Mouse (Mus musculus): Measurements from ENCODE around the gene Rsph10b. TPM values are rescaled to one million over a fixed set of nuclear protein-coding genes. Genes with fewer than 3 reads are reported as not detected.

The Rsph10b gene
- polyA plus RNA-seq, 1 experiment: 0.31 TPM

- no peaks in the 10 kb centered on the region for H3K4me1 ChIP-seq (ENCODE audit: control insufficient read depth, insufficient read depth, low read length)
- no peak overlapping the region for H3K27ac ChIP-seq (ENCODE audit: insufficient read depth, low read depth, low read length)
- H3K4me3 ChIP-seq (ENCODE audit: insufficient read depth, low read depth, low read length): no peak overlapping the region
- H3K27me3 ChIP-seq (replicated peaks; ENCODE audit: control insufficient read depth, insufficient read depth, low read length): no peaks in the 10 kb centered on the region
- TF ChIP-seq POLR2A (IDR thresholded peaks at IDR 0.05; ENCODE audit: low read depth, low read length) (no peak), CTCF (conservative IDR thresholded peaks at IDR 0.05; ENCODE audit: insufficient read depth, insufficient read length, low read depth, low read length) (no peak)
- peaks cover 2% of the 10 kb centered on the region for H3K36me3 ChIP-seq (ENCODE audit: control insufficient read depth, insufficient read depth, low read length)
- WGBS: 89% methylated on average over 6 of the region's 6 CpGs
- DNase-seq: no peak
These were observed 7.9 kb upstream of the Rsph10b start for GRCm38 (mm10) chr5:143924781-143925452.

- WGBS: 93% methylated on average over 8 of the region's 8 CpGs
- no peak for DNase-seq
- H3K36me3 ChIP-seq (ENCODE audit: control insufficient read depth, insufficient read depth, low read length): no peaks in the 10 kb centered on the region; the same call in 1 of the 2 replicates
These were observed 5.0 kb upstream of the Rsph10b start, which contains the start of gene Gm42421 for GRCm38 (mm10) chr5:143927875-143928274. Gene Gm42421, plus strand, starts transcription at chr5:143928175.

GRCm38 (mm10) chr5:143929291-143929690 lies 3.5 kb upstream of the Rsph10b start:
- Histone ChIP-seq H3K4me1 (ENCODE audit: control insufficient read depth, insufficient read depth, low read length) (no peaks in the 10 kb centered on the region), H3K36me3 (ENCODE audit: control insufficient read depth, insufficient read depth, low read length) (no peaks in the 10 kb centered on the region; the same call in 1 of the 2 replicates), H3K27me3 (replicated peaks; ENCODE audit: control insufficient read depth, insufficient read depth, low read length) (no peaks in the 10 kb centered on the region), H3K4me3 (ENCODE audit: insufficient read depth, low read depth, low read length) (no peak overlapping the region), H3K27ac (ENCODE audit: insufficient read depth, low read depth, low read length) (no peak overlapping the region)
- 93% methylated on average over 4 of the region's 4 CpGs for WGBS
- TF ChIP-seq POLR2A (IDR thresholded peaks at IDR 0.05; ENCODE audit: low read depth, low read length) (no peak), CTCF (conservative IDR thresholded peaks at IDR 0.05; ENCODE audit: insufficient read depth, insufficient read length, low read depth, low read length) (no peak)
- no peak for DNase-seq

More at GRCm38 (mm10) chr5:143927875-143928274, 5.0 kb upstream of the Rsph10b start, which contains the start of gene Gm42421:
- no peak within 1 kb of the TSS for H3K4me3 ChIP-seq (ENCODE audit: insufficient read depth, low read depth, low read length)
- no peaks in the 10 kb centered on the region for H3K4me1 ChIP-seq (ENCODE audit: control insufficient read depth, insufficient read depth, low read length)
- H3K27ac ChIP-seq (ENCODE audit: insufficient read depth, low read depth, low read length): no peak within 1 kb of the TSS
- TF ChIP-seq CTCF (conservative IDR thresholded peaks at IDR 0.05; ENCODE audit: insufficient read depth, insufficient read length, low read depth, low read length): no peak
- no peak for TF ChIP-seq POLR2A (IDR thresholded peaks at IDR 0.05; ENCODE audit: low read depth, low read length)
- H3K27me3 ChIP-seq (replicated peaks; ENCODE audit: control insufficient read depth, insufficient read depth, low read length): no peaks in the 10 kb centered on the region

- Histone ChIP-seq H3K4me1 (ENCODE audit: control insufficient read depth, insufficient read depth, low read length) (no peaks in the 10 kb centered on the region), H3K27me3 (replicated peaks; ENCODE audit: control insufficient read depth, insufficient read depth, low read length) (no peaks in the 10 kb centered on the region)
- WGBS: 94% methylated on average over 12 of the region's 12 CpGs
These were observed 2.2 kb upstream of the Rsph10b start for GRCm38 (mm10) chr5:143930656-143931055.

GRCm38 (mm10) chr5:143931863-143932580 lies 813 bp upstream of the Rsph10b start:
- 83% methylated on average over 6 of the region's 6 CpGs for WGBS
- no peak overlapping the region for H3K4me3 ChIP-seq (ENCODE audit: insufficient read depth, low read depth, low read length)
- H3K4me1 ChIP-seq (ENCODE audit: control insufficient read depth, insufficient read depth, low read length): no peaks in the 10 kb centered on the region
- no peaks in the 10 kb centered on the region; the same call in 1 of the 2 replicates for H3K36me3 ChIP-seq (ENCODE audit: control insufficient read depth, insufficient read depth, low read length)
- DNase-seq: no peak
- H3K27ac ChIP-seq (ENCODE audit: insufficient read depth, low read depth, low read length): no peak overlapping the region
- no peaks in the 10 kb centered on the region for H3K27me3 ChIP-seq (replicated peaks; ENCODE audit: control insufficient read depth, insufficient read depth, low read length)
- TF ChIP-seq CTCF (conservative IDR thresholded peaks at IDR 0.05; ENCODE audit: insufficient read depth, insufficient read length, low read depth, low read length) (no peak), POLR2A (IDR thresholded peaks at IDR 0.05; ENCODE audit: low read depth, low read length) (no peak)

More at GRCm38 (mm10) chr5:143930656-143931055, 2.2 kb upstream of the Rsph10b start:
- Histone ChIP-seq H3K4me3 (ENCODE audit: insufficient read depth, low read depth, low read length) (no peak overlapping the region), H3K36me3 (ENCODE audit: control insufficient read depth, insufficient read depth, low read length) (no peaks in the 10 kb centered on the region; the same call in 1 of the 2 replicates), H3K27ac (ENCODE audit: insufficient read depth, low read depth, low read length) (no peak overlapping the region)
- no peak for DNase-seq
- TF ChIP-seq CTCF (conservative IDR thresholded peaks at IDR 0.05; ENCODE audit: insufficient read depth, insufficient read length, low read depth, low read length): no peak
- TF ChIP-seq POLR2A (IDR thresholded peaks at IDR 0.05; ENCODE audit: low read depth, low read length): no peak

GRCm38 (mm10) chr5:143933414-143933813 lies 579 bp downstream of the Rsph10b start:
- Histone ChIP-seq H3K36me3 (ENCODE audit: control insufficient read depth, insufficient read depth, low read length) (no peaks in the 10 kb centered on the region), H3K27me3 (replicated peaks; ENCODE audit: control insufficient read depth, insufficient read depth, low read length) (no peaks in the 10 kb centered on the region), H3K4me1 (ENCODE audit: control insufficient read depth, insufficient read depth, low read length) (no peaks in the 10 kb centered on the region), H3K4me3 (ENCODE audit: insufficient read depth, low read depth, low read length) (no peak overlapping the region), H3K27ac (ENCODE audit: insufficient read depth, low read depth, low read length) (no peak overlapping the region)
- TF ChIP-seq CTCF (conservative IDR thresholded peaks at IDR 0.05; ENCODE audit: insufficient read depth, insufficient read length, low read depth, low read length) (no peak), POLR2A (IDR thresholded peaks at IDR 0.05; ENCODE audit: low read depth, low read length) (no peak)
- 85% methylated on average over 11 of the region's 11 CpGs for WGBS
- no peak for DNase-seq

- no peaks in the 10 kb centered on the region for H3K4me1 ChIP-seq (ENCODE audit: control insufficient read depth, insufficient read depth, low read length)
- 94% methylated on average over 1 of the region's 1 CpGs for WGBS
- TF ChIP-seq POLR2A (IDR thresholded peaks at IDR 0.05; ENCODE audit: low read depth, low read length) (no peak), CTCF (conservative IDR thresholded peaks at IDR 0.05; ENCODE audit: insufficient read depth, insufficient read length, low read depth, low read length) (no peak)
- DNase-seq: no peak
- H3K27ac ChIP-seq (ENCODE audit: insufficient read depth, low read depth, low read length): no peak overlapping the region
- no peaks in the 10 kb centered on the region for H3K36me3 ChIP-seq (ENCODE audit: control insufficient read depth, insufficient read depth, low read length)
- no peak overlapping the region for H3K4me3 ChIP-seq (ENCODE audit: insufficient read depth, low read depth, low read length)
- H3K27me3 ChIP-seq (replicated peaks; ENCODE audit: control insufficient read depth, insufficient read depth, low read length): no peaks in the 10 kb centered on the region
These were observed 1.0 kb downstream of the Rsph10b start for GRCm38 (mm10) chr5:143933875-143934274.

All from kidney, adult 2 months (tissue).